Mouse (Mus musculus): ENCODE measurements at regions not wholly inside any gene's neighbourhood (a gene's known extent, or its start where the extent isn't known, plus 50 kb on each side); places are given as distances from the start of the nearest gene placed in this dataset.

GRCm38 (mm10) chr7:70643694-70644301 lies 277.3 kb upstream of the Nr2f2 start:
- DNase-seq (ENCODE audit: low spot score): peak; percentile 12

- no peak for DNase-seq (ENCODE audit: low spot score)
These were observed 276.5 kb upstream of the Nr2f2 start for GRCm38 (mm10) chr7:70643055-70643454.

- DNase-seq (ENCODE audit: low spot score): no peak
These were observed 274.7 kb upstream of the Nr2f2 start for GRCm38 (mm10) chr7:70641217-70641616.

- no peak for DNase-seq (ENCODE audit: low spot score)
These were observed 274.0 kb upstream of the Nr2f2 start for GRCm38 (mm10) chr7:70640574-70640973.

- DNase-seq (ENCODE audit: low spot score): no peak
These were observed 271.6 kb upstream of the Nr2f2 start for GRCm38 (mm10) chr7:70638161-70638560.

- no peak for DNase-seq (ENCODE audit: low spot score)
These were observed 267.5 kb upstream of the Nr2f2 start for GRCm38 (mm10) chr7:70634016-70634415.

- DNase-seq (ENCODE audit: low spot score): no peak
These were observed 267.0 kb upstream of the Nr2f2 start for GRCm38 (mm10) chr7:70633577-70633976.

- DNase-seq (ENCODE audit: low spot score): no peak
These were observed 259.2 kb upstream of the Nr2f2 start for GRCm38 (mm10) chr7:70625643-70626231.

GRCm38 (mm10) chr7:70624727-70625642 lies 258.4 kb upstream of the Nr2f2 start:
- DNase-seq (ENCODE audit: low spot score): peak; percentile 66

- DNase-seq (ENCODE audit: low spot score): peak; percentile 41
These were observed 257.6 kb upstream of the Nr2f2 start for GRCm38 (mm10) chr7:70624031-70624726.

GRCm38 (mm10) chr7:70619400-70619799 lies 252.9 kb upstream of the Nr2f2 start:
- no peak for DNase-seq (ENCODE audit: low spot score)

GRCm38 (mm10) chr7:70618270-70618669 lies 251.7 kb upstream of the Nr2f2 start:
- no peak for DNase-seq (ENCODE audit: low spot score)

- no peak for DNase-seq (ENCODE audit: low spot score)
These were observed 240.0 kb upstream of the Nr2f2 start for GRCm38 (mm10) chr7:70606511-70606910.

- no peak for DNase-seq (ENCODE audit: low spot score)
These were observed 238.1 kb upstream of the Nr2f2 start for GRCm38 (mm10) chr7:70604471-70605174.

- DNase-seq (ENCODE audit: low spot score): no peak
These were observed 226.5 kb upstream of the Nr2f2 start for GRCm38 (mm10) chr7:70593027-70593426.

- DNase-seq (ENCODE audit: low spot score): no peak
These were observed 225.1 kb upstream of the Nr2f2 start for GRCm38 (mm10) chr7:70591361-70592256.

- no peak for DNase-seq (ENCODE audit: low spot score)
These were observed 223.2 kb upstream of the Nr2f2 start for GRCm38 (mm10) chr7:70589713-70590112.

- no peak for DNase-seq (ENCODE audit: low spot score)
These were observed 221.5 kb upstream of the Nr2f2 start for GRCm38 (mm10) chr7:70588061-70588460.

GRCm38 (mm10) chr7:70584480-70584879 lies 217.9 kb upstream of the Nr2f2 start:
- no peak for DNase-seq (ENCODE audit: low spot score)

GRCm38 (mm10) chr7:70576112-70576910 lies 209.8 kb upstream of the Nr2f2 start:
- peak; percentile 33 for DNase-seq (ENCODE audit: low spot score)

Data from ovary, postnatal 36 days (tissue).